Mouse (Mus musculus) megakaryocyte, embryonic 14.5 days (primary cell): ENCODE data around the gene Lrrc42. TPM values are rescaled to one million over a fixed set of nuclear protein-coding genes. Genes with fewer than 3 reads are reported as not detected.

Source experiments
- H3K27me3 ChIP-seq: replicated peaks from 2 replicates; pipeline ENCODE3; 2012; ENCODE audit warnings: inconsistent platforms
- H3K36me3 ChIP-seq: replicated peaks from 2 replicates; pipeline ENCODE3; 2012; ENCODE audit warnings: low read length, inconsistent platforms, mixed read lengths
- H3K4me1 ChIP-seq: 2 replicates; pipeline ENCODE4 v1.6.1; 2012; ENCODE audit warnings: inconsistent platforms
- H3K4me3 ChIP-seq: replicated peaks from 2 replicates; pipeline ENCODE3; 2012; ENCODE audit warnings: moderate library complexity, mild to moderate bottlenecking, inconsistent platforms
- H3K9me3 ChIP-seq: 2 replicates; pipeline ENCODE4 v1.6.1; 2012; ENCODE audit warnings: inconsistent platforms
- FLI1 ChIP-seq: IDR thresholded peaks from 2 replicates; pipeline ENCODE4 v1.6.1; 2012; ENCODE audit warnings: low read length, inconsistent platforms, mixed read lengths
- GATA1 ChIP-seq: IDR thresholded peaks from 3 replicates; pipeline ENCODE4 v1.6.1; 2012; ENCODE audit warnings: mixed read lengths, low read length, inconsistent platforms, borderline replicate concordance
- polyA plus RNA-seq: library from polyadenylated mRNA; stranded (reverse); fragments of >175 nt; gene quantifications from 2 replicates; pipeline ENCODE4 v1.2.3, GENCODE M21; 2012; ENCODE audit warnings: low replicate concordance; ENCODE audit not compliant: insufficient read depth

Lrrc42 gene
- polyA plus RNA-seq, result 9.1 and 10.7 TPM in 2 replicates

DNA sequence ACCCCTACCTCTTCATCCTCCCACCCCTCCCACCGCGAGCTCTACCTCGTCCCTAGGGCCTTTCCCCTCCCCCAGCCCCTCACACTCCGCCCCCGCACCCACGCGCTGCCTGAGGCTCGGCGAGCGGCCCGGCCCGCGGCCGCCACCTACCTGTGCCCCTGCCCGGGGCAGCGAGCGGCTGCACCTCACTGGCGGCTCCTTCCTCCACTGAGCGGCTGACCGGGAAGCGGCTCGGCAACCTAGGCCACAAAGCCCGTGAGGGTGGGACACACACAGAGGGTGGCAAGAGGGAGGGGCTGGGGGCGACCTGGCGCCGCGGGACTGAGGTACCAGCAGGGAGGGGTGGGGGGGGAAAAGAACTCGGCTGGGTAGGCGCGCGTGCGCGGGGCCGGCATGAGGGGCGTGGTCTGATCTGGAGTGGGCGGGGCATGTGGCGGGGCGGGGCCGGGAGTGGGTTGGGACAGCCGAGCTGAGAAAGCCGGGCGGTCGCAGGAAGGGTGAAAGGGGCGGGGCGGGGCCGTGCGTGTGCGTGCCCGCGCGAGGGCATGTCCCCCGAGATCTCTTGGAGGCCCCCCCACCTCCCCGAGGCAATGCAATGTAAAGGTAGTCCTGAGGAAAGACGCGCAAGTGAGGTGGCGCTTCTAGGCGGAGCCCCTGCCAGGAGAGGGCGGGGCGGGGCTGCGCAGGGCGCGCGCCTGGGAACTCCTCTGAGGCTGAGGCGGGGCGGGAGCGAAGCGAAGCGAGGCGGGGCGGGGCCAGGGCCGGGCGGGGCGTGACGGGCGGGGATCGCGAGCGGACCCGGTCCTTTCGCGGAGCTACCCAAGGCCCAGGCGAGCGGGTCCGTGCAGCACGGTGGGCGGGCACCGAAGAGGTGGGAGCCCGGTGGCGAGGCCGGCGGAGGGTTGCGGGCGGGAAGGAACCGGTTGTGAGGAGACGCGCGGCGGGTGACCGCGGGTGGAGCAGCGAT lies at the start of gene Lrrc42, which contains the start of gene Hspb11:
Gene Lrrc42 (minus strand): TSS at position 408 of the 967 bp plus-strand sequence.
Gene Hspb11 (plus strand): TSS at position 469 of the 967 bp plus-strand sequence.
- Histone ChIP-seq H3K4me3 (peak within 1 kb of the TSS; percentile 91), H3K36me3 (no peaks in the 10 kb centered on the region)
- TF ChIP-seq GATA1 (no peak), FLI1 (no peak)

DNA sequence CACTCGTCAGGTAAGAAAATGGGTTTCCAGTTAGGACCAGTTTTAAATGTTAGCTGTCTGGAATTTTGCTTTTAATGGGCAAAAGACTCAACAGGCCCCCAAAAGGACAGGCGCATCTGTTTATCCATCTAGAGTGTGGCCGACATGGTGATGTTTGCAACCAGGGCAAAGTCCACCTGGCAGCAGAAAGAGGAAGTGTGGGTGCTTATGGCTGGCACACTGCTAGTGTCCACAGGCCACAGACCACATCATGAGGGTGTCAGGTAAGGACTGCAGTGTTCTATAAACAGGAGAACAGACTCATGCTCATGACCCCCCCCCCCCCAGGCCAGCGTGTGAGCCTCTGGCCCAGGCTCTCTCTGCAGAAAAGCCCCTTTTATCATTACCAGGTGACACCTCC lies 49.5 kb upstream of the Lrrc42 start:
- H3K4me1 ChIP-seq, result peaks cover 48% of the 10 kb centered on the region
- no peaks in the 10 kb centered on the region for H3K36me3 ChIP-seq
- H3K4me3 ChIP-seq, result no peak overlapping the region
- no peak for TF ChIP-seq FLI1
- H3K9me3 ChIP-seq, result no peaks in the 10 kb centered on the region
- peaks cover 74% of the 10 kb centered on the region for H3K27me3 ChIP-seq

More for the DNA sequence above, at the start of gene Lrrc42, which contains the start of gene Hspb11:
- Histone ChIP-seq H3K27me3 (no peaks in the 10 kb centered on the region), H3K4me1 (peaks cover 46% of the 10 kb centered on the region), H3K9me3 (no peaks in the 10 kb centered on the region)

DNA sequence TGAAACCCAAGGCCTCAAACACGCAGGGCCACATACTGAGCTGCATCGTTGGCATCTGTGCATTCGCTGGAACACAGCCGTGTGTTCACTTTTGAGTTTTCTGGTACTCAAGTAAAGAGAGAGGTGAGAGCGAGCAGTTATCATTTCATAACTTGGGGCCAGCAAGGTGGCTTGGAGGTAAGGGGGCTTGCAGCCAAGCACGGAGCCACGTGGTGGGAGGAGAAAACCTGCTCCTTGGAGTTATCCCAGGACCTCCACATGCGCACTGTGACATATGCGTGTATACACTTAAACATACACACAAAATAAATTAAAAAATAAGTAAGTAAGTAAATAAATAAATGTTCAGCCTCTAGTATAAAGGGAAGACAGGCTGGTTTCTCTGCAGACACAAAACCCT lies 48.9 kb upstream of the Lrrc42 start:
- Histone ChIP-seq H3K36me3 (no peaks in the 10 kb centered on the region), H3K4me3 (no peak overlapping the region), H3K4me1 (peaks cover 45% of the 10 kb centered on the region), H3K27me3 (peaks cover 80% of the 10 kb centered on the region), H3K9me3 (no peaks in the 10 kb centered on the region)
- no peak for TF ChIP-seq FLI1
- no peak for TF ChIP-seq GATA1

- Histone ChIP-seq H3K4me3 (no peak overlapping the region), H3K36me3 (no peaks in the 10 kb centered on the region), H3K27me3 (peaks cover 79% of the 10 kb centered on the region), H3K4me1 (peaks cover 40% of the 10 kb centered on the region), H3K9me3 (no peaks in the 10 kb centered on the region)
- TF ChIP-seq FLI1, result no peak
- no peak; the same call in 2 of the 3 replicates for TF ChIP-seq GATA1
Observed at GRCm38 (mm10) chr4:107300902-107301555, 47.7 kb upstream of the Lrrc42 start.

DNA sequence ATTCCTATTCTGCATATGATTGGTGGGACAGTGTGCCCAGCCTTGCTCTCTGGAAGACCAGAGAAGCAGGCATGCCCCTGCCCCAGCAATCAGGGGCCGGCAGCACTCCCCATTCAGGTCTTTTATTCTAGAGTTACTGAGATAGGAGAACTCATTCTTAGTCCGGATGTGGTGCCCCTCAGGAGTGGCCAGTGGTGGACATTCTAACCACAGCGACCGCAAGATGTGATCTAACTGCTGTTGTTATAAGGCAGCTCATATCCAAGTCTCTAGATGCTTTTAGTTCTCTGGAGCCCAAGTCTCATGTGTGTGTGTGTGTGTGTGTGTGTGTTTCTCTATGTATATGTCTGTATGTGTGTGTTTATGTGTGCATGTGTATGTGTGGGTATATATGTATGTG lies 47.0 kb upstream of the Lrrc42 start:
- no peak overlapping the region for H3K4me3 ChIP-seq
- H3K36me3 ChIP-seq, result no peaks in the 10 kb centered on the region
- H3K9me3 ChIP-seq, result no peaks in the 10 kb centered on the region
- H3K4me1 ChIP-seq, result peaks cover 34% of the 10 kb centered on the region
- TF ChIP-seq FLI1, result no peak
- TF ChIP-seq GATA1, result no peak
- peaks cover 75% of the 10 kb centered on the region for H3K27me3 ChIP-seq

- Histone ChIP-seq H3K4me3 (no peak overlapping the region), H3K36me3 (no peaks in the 10 kb centered on the region), H3K9me3 (no peaks in the 10 kb centered on the region), H3K27me3 (peaks cover 75% of the 10 kb centered on the region), H3K4me1 (peaks cover 30% of the 10 kb centered on the region)
- TF ChIP-seq GATA1, result no peak
- no peak for TF ChIP-seq FLI1
Observed at GRCm38 (mm10) chr4:107299779-107300340, 46.5 kb upstream of the Lrrc42 start.

GRCm38 (mm10) chr4:107298071-107298606 lies 44.8 kb upstream of the Lrrc42 start:
- H3K4me3 ChIP-seq, result no peak overlapping the region
- H3K36me3 ChIP-seq, result no peaks in the 10 kb centered on the region
- no peak for TF ChIP-seq FLI1
- H3K4me1 ChIP-seq, result peaks cover 30% of the 10 kb centered on the region
- peaks cover 75% of the 10 kb centered on the region for H3K27me3 ChIP-seq
- no peaks in the 10 kb centered on the region for H3K9me3 ChIP-seq

DNA sequence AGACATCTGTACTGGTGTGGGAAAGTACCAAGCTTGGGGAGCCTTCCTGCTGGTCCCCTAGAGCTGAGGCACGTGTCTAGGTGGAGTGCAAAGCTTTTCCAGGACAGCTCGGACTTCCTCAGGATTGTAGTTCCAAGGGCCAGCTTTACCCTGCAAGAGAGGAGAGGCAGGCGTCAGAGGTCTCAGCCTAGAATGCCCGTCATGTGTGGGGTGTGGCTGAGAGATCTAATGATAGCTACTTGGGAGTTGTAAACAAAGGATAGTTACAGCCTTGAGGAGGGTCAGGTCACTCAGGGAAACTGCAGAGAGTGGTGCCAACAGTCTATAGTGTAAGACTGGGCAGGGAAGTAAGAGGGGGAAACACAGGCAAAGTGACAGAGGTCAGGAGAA lies 38.9 kb upstream of the Lrrc42 start:
- Histone ChIP-seq H3K27me3 (peaks cover 49% of the 10 kb centered on the region), H3K9me3 (peaks cover 9% of the 10 kb centered on the region), H3K36me3 (no peaks in the 10 kb centered on the region), H3K4me3 (no peak overlapping the region), H3K4me1 (no peaks in the 10 kb centered on the region; the same call in 1 of the 2 replicates)
- TF ChIP-seq GATA1 (no peak), FLI1 (no peak)

- H3K4me1 ChIP-seq, result no peaks in the 10 kb centered on the region; the same call in 1 of the 2 replicates
- peaks cover 46% of the 10 kb centered on the region for H3K27me3 ChIP-seq
- TF ChIP-seq GATA1, result no peak
- no peak for TF ChIP-seq FLI1
- no peaks in the 10 kb centered on the region for H3K36me3 ChIP-seq
- H3K9me3 ChIP-seq, result peaks cover 9% of the 10 kb centered on the region
- no peak overlapping the region for H3K4me3 ChIP-seq
Observed at GRCm38 (mm10) chr4:107291611-107292272, 38.4 kb upstream of the Lrrc42 start.
